Mouse (Mus musculus): Measurements from ENCODE around the gene Mcu.

Mcu gene

DNA sequence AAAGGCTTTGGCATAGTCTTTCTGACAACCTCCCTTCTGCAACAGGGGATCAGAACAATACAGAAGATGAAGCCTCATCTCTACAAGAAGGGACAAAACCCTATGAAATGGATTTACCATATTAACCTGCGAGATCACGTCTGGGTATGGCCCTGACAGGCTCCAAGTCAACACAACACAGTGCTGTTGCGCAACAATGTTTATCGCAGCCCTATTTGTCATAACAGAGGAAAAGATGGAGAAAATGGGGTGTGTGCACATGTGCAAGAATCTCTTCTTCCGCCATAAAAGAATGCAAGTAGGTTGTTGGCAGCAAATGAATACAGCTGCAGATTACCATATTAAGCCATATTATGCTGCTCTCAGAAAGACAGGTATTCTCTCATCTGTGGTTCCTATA lies 88.7 kb downstream of the Mcu start:
- no peak for DNase-seq

- DNase-seq: no peak
These were observed 89.2 kb downstream of the Mcu start for GRCm38 (mm10) chr10:59527311-59527710.

DNA sequence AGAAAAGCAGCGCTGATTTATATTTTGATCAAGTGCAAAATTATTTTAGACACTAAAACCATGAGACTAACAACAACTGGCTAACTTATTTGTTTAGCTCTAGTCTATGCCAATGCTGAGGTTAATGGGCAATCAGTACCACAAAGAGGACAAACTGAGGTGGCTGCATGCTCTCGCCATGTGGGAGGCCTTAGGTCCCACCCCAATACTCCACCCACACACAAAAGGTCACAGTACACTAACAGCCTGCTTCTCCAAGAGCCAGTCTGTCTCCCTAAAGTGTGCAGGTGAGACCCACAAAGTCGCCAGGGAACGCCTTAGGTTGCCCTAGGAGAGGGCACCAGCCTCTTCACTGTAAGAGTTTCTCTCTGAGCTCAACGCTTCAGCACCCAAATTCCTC lies 91.8 kb downstream of the Mcu start:
- no peak for DNase-seq

DNA sequence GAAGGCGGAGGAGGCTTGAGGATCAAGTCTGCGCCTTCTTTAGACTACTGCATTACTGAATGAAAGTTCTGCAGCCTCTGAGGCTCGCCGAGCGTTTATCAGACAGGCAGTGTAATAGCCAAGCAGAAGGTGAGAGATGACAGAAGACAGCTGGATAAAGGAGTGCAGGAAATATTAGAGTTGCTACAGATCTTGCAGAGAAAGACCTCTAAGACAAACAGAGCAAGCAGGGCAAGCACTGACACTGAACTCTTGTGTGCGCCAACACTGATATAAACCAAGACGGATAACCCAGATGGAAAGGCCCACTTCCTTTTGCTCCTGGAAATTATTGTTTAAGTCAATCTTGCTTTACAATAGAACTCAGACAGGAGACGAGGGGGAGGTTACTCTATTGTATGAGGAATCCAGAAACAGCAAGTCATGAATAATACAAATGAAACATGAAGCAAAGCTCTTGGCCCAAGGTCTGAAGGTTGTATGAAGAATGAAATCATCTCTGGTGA lies 92.6 kb downstream of the Mcu start:
- DNase-seq: no peak

DNA sequence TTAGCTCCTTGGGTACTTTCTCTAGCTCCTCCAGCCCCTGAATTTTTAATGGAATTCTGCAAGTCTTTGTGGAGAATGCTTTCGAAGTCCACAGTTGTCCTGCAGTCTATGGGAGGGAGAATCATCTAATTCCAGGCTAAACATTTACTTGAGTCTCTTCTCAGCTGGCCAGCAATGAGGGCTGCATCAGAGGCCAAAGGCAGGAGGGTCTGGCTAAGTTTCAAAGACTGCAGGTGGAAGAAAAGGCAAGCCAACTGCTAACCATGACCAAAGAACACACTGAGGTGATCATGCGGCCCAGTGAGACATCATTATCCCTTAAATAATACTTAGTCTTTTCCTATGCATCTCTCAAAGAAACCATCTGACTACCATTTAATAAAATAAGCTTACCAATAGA lies 95.8 kb downstream of the Mcu start:
- peak; percentile 40 for DNase-seq

DNA sequence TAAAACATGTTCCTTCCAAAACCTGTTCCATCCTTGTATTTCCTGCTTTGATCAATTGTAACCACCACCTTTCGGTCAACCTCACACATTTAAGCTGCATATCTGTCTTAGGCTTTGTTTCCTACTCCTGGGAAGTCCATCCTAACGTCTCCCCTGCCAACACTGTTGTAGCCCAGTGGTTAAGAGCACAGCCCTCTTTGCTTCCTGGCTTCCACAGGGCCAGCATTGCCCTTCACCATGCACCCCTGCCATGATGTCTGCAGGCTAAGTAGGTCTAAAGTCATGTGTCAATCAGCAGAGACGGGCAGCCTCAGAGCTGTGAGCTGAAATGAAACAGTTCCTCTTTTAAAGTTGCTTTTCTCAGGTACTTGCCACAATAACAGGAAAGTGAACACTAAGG lies 97.1 kb downstream of the Mcu start:
- no peak for DNase-seq

- DNase-seq: peak; percentile 45
These were observed 99.3 kb downstream of the Mcu start for GRCm38 (mm10) chr10:59517201-59517600.

DNA sequence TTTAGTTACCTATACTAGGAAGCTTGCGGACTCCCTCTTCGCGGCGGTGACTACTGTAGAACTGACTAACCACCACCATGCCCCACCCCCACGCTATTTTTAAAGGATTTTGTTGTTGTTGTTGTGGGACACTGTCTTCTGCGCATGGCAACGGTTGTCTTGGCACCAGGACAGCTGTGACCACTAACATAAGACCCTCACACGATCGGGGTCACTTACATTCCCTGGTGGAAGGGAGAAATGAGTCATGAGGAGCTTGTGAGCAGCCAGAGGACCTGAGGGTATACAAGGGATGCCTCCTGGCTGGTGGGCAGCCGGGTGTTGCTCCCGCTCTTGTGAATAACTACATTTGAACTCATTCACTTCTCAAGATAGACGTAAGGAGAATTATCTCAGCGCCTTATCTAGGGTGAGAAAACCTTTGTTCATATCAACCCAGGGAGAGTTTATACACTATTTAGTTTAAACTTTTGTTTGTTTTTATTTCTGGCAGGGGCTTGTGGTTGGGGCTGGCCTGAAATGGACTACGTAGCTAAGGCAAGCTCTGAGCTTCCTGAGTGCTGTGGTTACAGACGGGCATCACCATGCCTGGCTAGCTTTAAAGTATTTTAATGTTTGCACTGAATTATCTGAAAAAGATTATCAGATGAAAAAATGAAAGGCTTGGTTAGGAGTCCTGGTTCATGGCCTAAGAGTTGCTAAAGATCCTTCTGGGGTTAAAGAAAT lies 101.6 kb downstream of the Mcu start:
- DNase-seq: no peak

- DNase-seq: no peak
These were observed 104.3 kb downstream of the Mcu start for GRCm38 (mm10) chr10:59512173-59512572.

DNA sequence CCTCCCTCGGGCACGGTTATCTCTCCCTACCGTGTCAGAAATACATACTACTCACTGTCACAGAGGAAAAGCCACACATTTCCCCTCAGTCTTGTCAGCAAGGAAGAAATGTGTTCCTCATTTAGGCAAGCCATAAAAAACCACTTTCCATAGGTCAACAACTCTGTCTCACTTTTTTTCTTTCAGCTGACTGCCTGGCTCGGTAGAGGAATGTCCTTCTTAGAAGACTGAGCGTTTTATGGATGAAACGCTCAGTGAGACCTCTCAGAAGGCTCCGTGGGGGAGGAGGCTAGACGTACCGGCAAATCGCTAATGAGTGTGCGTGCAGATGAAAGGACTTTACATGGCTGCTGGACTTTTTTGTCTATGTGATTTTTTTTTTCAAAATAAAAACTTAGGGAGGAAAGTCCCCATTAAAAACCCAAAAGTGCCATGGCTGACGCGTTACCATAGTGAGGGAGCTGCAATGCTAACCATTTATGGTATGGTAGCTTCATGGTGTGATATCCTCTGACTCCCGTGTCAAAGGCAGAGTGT lies 105.0 kb downstream of the Mcu start:
- no peak for DNase-seq

GRCm38 (mm10) chr10:59510713-59511426 lies 105.6 kb downstream of the Mcu start:
- no peak for DNase-seq

DNA sequence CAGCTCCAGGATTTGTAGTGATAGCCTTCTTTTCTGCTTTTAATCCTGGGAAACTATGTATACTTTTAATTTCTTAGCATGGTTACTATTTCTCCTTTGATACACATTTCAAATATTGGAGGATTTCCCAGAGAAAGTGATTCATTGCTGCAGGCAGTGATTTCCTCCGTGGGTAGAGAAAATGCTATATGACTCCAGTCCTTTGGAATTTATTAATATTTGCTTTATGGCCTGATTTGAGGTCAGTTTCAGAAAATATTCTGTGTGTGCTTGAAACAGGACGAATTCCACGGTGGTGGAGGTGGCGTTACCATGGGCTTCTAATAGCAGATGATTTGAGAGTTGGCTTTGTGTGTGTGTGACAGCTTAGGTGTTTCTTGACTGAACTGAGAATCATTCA lies 107.3 kb downstream of the Mcu start:
- DNase-seq: no peak

DNA sequence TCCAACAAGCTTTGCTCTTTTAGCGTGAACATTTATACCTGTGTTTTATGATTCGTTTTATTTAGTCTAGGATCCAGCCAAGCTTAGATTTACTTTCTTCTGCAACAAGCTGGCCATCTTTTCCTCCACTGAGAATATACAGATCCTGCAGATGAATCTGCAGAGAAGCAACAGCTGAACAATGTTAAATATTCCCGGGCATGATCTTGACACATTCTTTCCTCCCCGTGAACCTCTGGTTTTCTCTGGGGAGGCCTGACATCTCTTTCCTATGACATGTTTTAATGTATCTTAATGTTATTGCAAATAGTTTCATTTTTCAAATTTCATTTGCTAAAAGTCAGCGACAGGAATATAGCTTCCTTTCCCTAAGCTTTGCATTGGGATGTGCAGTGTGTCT lies 109.8 kb downstream of the Mcu start:
- DNase-seq: no peak

DNA sequence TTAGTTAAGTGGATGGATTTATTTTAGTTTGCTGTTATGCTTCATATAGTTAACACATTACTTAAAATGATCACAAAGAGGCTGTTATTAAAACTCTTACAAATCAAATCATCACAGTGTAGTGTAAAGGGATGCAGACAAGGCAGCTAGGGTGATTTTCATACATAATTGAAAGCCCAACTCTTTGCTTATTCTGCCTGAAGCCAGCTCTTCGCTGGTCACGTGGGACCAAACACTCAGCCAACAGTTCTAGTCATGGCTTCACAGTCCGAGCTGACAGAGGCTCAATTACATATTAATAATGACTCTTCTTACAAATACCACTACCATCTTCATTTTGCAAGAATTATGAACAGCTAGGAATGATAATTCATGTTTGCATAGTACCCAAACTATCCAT lies 112.2 kb downstream of the Mcu start:
- no peak for DNase-seq

DNA sequence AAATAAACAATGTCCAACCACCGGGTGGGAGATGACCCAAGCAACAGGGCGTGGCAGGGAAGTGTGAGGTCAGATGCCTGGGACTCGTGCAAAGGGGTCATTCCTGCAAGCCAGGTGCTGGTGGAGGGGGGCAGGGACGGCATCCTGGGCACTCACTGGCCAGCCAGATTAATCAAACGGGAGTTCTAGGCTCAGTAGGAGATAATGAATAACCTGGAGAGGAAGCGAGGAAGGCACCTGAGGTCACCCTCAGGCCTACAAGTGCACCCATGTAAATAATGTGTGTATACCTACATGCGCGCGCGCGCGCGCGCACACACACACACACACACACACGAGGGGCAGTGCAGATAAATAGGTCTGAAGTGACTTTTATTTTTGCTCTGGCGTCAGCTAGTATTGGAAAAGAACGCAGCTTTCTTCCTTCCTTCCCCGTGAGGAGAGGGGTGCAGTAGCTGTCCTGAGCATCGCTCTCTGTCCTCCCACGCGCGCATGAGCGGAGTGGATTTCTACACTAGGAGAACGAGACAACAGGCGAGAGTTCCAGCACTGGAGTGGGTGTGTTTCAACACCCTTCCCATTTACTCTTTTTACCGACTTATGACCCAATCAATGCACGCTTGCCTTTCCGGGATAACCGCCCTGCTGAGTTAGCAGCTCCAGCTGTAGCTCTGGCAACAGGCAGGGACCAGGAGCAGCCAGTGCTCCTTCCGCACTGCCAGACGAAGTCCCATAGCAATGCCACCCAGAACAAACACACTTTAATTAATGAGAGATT lies 112.9 kb downstream of the Mcu start:
- no peak for DNase-seq

DNA sequence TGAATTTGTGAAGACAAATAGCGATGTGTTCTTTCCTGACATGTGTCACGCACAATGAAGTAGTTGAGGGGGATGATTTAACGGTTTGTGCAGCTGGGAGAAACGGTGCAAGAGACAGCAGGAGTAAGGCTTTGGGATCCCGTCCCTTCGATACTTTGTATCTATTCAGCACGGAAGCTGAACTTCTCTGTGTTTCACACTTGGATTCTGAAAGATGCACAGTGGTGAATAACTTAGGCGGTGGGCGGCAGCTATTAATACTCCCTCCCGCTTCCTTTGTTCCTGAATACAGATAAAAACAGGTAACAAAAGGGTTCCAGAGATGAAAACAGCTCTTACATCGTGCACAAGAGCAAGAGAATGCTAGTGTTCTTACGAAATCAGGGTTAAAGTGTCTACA lies 114.1 kb downstream of the Mcu start:
- no peak for DNase-seq

DNA sequence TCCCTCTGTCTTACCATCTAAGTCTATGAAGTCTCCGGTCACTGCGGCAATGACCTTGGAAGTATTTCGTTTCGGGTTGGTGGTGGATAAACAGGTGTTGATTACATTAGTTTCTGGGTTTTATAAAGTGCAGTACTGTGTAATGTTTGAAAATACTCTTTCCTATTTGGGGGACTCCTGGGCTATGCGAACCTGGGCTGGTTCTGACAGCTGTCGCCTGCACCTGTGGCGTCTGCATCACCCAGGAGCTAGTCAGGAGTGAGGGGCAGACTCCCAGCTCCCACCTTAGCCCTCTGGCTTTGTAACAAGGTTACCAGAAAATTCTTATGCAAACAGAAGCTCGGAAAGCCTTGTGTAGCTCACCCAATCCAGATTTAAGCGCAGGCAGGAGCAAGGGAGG lies 114.7 kb downstream of the Mcu start:
- DNase-seq: no peak

DNA sequence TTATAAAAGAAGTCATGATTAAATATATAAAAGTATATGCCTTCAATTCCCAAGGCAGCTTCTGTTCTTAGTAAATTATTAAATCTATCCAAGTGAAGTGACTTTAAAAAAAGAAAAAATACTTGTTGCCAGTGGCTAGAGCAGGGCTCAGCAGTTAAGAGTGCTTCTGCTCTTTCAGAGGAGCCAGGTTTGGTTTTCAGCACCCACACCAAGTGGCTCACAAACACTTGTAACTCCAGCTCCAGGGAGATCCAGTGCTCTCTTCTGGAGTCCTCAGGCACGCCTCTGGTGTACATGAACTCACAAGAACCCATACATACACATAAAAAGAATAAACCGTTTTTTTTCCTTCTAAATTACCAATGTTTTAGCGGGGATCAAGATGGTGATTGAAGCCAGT lies 116.3 kb downstream of the Mcu start:
- DNase-seq: no peak

DNA sequence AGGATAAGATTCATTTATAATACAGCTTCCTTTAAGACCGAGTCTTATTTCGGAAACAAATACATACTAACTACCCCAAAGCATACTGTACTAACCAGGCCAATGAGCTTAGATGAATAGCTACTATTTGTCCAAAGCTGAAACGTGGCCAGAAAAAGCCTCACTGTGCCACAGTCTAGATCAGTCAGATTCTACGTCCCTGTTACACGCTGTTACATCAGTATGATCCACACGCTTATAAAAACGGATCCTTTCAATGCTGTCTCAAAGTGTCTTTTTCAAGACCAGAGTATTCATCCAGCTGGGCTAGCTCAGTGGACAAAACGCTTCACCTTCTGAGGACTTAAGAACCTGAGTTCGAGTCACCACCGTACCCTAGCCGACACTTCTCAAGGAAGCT lies 119.5 kb downstream of the Mcu start:
- no peak for DNase-seq

GRCm38 (mm10) chr10:59494917-59495316 lies 121.6 kb downstream of the Mcu start:
- no peak for DNase-seq

DNA sequence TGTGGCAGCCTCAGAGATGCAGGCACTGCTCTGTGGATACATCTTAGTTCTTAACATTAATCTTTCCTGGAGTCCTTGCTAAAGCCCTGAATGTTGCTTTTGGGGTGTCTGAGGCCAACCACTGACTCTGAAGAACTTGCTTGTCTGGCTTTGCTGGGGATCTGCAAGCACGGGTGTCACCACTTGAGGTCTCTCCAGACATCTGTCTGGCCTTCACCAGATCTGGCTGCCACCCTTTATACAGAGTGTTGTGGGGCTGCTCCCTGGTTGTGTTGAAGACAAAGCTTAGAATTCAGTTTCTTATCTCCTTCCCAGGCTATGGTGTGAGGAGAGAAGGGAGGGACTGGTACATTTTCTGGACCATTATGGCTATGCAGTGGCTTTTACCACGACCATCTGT lies 122.4 kb downstream of the Mcu start:
- no peak for DNase-seq

DNA sequence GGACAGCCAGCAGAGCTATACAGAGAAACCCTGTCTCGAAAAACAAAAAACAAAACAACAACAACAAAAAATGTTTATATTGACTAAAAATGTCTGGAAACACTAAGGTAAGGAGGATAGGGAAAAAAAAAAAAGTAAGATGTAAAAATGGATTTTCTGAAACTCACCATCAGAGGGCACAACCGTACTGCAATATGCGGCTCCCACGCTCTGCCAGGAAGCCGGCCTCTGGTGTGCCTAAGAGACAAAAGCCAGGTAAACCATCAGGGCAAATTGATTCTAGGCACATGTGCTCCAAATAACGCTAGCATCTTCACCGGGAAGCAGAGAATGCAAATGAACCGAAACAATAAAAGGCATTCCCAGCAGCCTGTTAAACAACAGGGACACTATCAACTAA lies 125.6 kb downstream of the Mcu start:
- peak; percentile 61 for DNase-seq

- no peak for DNase-seq
These were observed 127.1 kb downstream of the Mcu start for GRCm38 (mm10) chr10:59489411-59489810.

- DNase-seq: no peak
These were observed 129.1 kb downstream of the Mcu start for GRCm38 (mm10) chr10:59487351-59487750.

Measured in cerebellum, adult 8-10 months (tissue).